Mouse (Mus musculus) embryonic facial prominence, embryonic 11.5 days (tissue): ENCODE measurements around the gene Zbtb8os. TPM values are rescaled to one million over a fixed set of nuclear protein-coding genes. Genes with fewer than 3 reads are reported as not detected.

Source experiments
- ATAC-seq: fragments of 200-750 bp; cut with Nextera tagmentation; replicated peaks from 2 replicates; pipeline ENCODE4 v1.8.0; 2017; ENCODE audit warnings: low read depth; ENCODE audit not compliant: insufficient number of reproducible peaks, low FRiP score, low TSS enrichment
- DNase-seq: peaks from one replicate; pipeline ENCODE4 v3.0.0-alpha.2; 2015; ENCODE audit warnings: low spot score
- H3K27ac ChIP-seq: fragments of 300-500 bp; sonication (generic); replicated peaks from 2 replicates; pipeline ENCODE4 v1.5.1; 2014; ENCODE audit warnings: mild to moderate bottlenecking, low read depth, low read length, control low read depth
- H3K27me3 ChIP-seq: fragments of 300-500 bp; sonication (generic); 2 replicates; pipeline ENCODE4 v1.6.1; 2014; ENCODE audit warnings: mild to moderate bottlenecking, low read length, moderate library complexity, mixed read lengths; ENCODE audit not compliant: control insufficient read depth, insufficient read depth
- H3K36me3 ChIP-seq: fragments of 300-500 bp; sonication (generic); replicated peaks from 2 replicates; pipeline ENCODE4 v1.6.1; 2014; ENCODE audit warnings: low read depth, mild to moderate bottlenecking, low read length, moderate library complexity, mixed read lengths; ENCODE audit not compliant: control insufficient read depth, insufficient read depth
- H3K4me1 ChIP-seq: fragments of 300-500 bp; sonication (generic); 2 replicates; pipeline ENCODE4 v1.6.1; 2014; ENCODE audit warnings: low read length, mixed read lengths; ENCODE audit not compliant: control insufficient read depth, insufficient read depth
- H3K4me2 ChIP-seq: fragments of 300-500 bp; sonication (generic); 2 replicates; pipeline ENCODE4 v1.6.1; 2014; ENCODE audit warnings: low read depth, mild to moderate bottlenecking, control low read depth, low read length, moderate library complexity
- H3K4me3 ChIP-seq: fragments of 300-500 bp; sonication (generic); 2 replicates; pipeline ENCODE4 v1.5.1; 2014; ENCODE audit warnings: low read depth, low read length, control low read depth
- H3K9ac ChIP-seq: fragments of 300-500 bp; sonication (generic); replicated peaks from 2 replicates; pipeline ENCODE4 v1.6.1; 2014; ENCODE audit warnings: mild to moderate bottlenecking, control low read depth, low read length
- H3K9me3 ChIP-seq: fragments of 300-500 bp; sonication (generic); replicated peaks from 2 replicates; pipeline ENCODE4 v1.6.1; 2016; ENCODE audit warnings: mild to moderate bottlenecking, low read length, inconsistent platforms, mixed read lengths; ENCODE audit not compliant: control insufficient read depth
- WGBS: fragments of 180-500 bp; shearing (Covaris S2); extraction: QIAGEN DNeasy Blood & Tissue Kit; methylation state at CpG from one replicate; pipeline ENCODE4 v1.1.7; 2014; 5-methylcytosine and 5-hydroxymethylcytosine counted together
- polyA plus RNA-seq: library from polyadenylated mRNA; unstranded; fragments of >200 nt; fragmentation: Nextera tagmentation; extraction: Ambion mirVana; gene quantifications from 2 replicates; pipeline ENCODE4 v1.2.1, GENCODE M21; 2014

Zbtb8os gene
- polyA plus RNA-seq, 1 experiment from 2014 or later, result 53.6 TPM

DNA sequence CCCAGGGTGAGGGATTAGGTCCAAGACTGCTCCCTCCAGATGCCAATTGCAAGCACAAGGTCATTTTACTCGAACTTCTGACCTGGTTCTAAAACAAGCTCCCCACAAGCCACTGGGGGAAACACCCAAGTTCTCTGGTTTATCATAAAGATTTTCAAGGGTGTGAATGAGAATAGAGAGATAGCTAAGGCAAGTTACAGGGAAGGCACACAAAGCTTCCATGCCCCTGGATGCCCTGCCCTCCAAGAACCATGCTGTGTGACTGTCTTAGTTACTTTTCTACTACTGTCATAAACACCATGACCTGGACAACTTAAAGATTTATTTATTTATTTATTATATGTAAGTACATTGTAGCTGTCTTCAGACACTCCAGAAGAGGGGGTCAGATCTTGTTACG lies 51.5 kb downstream of the Zbtb8os start:
- H3K27me3 ChIP-seq, result no peaks in the 10 kb centered on the region
- no peaks in the 10 kb centered on the region for H3K9me3 ChIP-seq
- H3K9ac ChIP-seq, result no peak overlapping the region
- H3K36me3 ChIP-seq, result no peaks in the 10 kb centered on the region
- DNase-seq (no peak), ATAC-seq (no peak)
- H3K4me1 ChIP-seq, result no peaks in the 10 kb centered on the region
- no peak overlapping the region for H3K4me3 ChIP-seq
- WGBS, result 58% methylated on average over 1 of the region's 2 CpGs
- H3K27ac ChIP-seq, result no peak overlapping the region
- H3K4me2 ChIP-seq, result no peak overlapping the region

DNA sequence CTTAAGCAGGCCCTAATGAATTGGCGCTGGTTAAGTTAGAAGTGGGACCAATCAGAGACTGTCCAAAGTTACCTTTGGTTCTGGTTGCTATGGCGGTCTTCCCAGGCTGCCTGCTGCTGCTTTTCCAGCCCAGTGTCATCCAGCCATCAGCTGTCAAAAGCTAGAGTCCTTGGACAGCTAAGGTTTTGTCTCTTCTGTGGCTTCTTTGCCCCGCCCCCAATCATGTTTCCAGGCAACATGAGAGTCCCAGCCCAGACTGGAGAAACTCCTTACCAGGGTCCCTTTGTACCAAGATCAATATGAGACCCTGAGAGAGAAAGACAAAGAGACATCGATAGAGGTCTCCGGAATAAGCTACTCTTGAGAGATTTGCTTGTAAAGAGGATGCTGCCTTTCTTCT lies 52.9 kb downstream of the Zbtb8os start:
- DNase-seq (no peak), ATAC-seq (no peak)
- Histone ChIP-seq H3K4me2 (no peak overlapping the region), H3K4me3 (no peak overlapping the region), H3K4me1 (no peaks in the 10 kb centered on the region), H3K27ac (no peak overlapping the region), H3K36me3 (no peaks in the 10 kb centered on the region), H3K9ac (no peak overlapping the region), H3K27me3 (no peaks in the 10 kb centered on the region), H3K9me3 (no peaks in the 10 kb centered on the region)
- 77% methylated on average over 5 of the region's 5 CpGs for WGBS

DNA sequence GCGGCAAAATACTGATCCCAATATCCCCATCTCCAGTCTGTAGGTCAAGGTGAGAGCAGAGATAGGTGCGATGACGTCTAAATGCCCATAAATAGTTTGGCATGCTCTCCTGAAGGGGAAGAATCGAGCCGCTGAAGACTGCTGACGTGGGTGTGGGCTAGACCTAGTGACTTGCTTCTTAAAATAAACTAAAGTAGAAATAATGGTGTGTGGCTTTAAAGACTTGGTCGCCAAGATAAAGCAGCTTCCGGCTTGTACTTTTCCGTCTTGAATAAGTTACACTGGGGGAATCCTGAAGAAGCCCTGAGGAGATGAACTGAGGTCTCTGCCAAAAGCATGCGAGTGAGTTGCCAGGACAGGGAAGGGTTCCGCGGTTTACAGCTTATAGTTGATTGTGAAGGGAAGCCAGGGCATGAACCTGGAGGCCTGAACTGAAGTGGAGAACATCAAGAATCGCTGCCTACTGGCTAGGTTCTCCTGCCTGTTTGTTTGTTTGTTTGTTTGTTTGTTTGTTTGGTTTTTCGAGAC lies 54.8 kb downstream of the Zbtb8os start:
- Histone ChIP-seq H3K4me1 (no peaks in the 10 kb centered on the region), H3K9ac (no peak overlapping the region), H3K36me3 (no peaks in the 10 kb centered on the region), H3K4me3 (no peak overlapping the region), H3K27me3 (no peaks in the 10 kb centered on the region), H3K9me3 (no peaks in the 10 kb centered on the region), H3K27ac (no peak overlapping the region), H3K4me2 (no peak overlapping the region)
- ATAC-seq (no peak), DNase-seq (no peak)
- 87% methylated on average over 14 of the region's 14 CpGs for WGBS

GRCm38 (mm10) chr4:129390936-129391557 lies 55.6 kb downstream of the Zbtb8os start:
- H3K4me3 ChIP-seq, result no peak overlapping the region
- no peak overlapping the region for H3K27ac ChIP-seq
- no peaks in the 10 kb centered on the region for H3K9me3 ChIP-seq
- H3K4me2 ChIP-seq, result no peak overlapping the region
- DNase-seq (no peak), ATAC-seq (no peak)
- no peaks in the 10 kb centered on the region for H3K4me1 ChIP-seq
- no peak overlapping the region for H3K9ac ChIP-seq
- WGBS, result 80% methylated on average over 7 of the region's 7 CpGs
- no peaks in the 10 kb centered on the region for H3K27me3 ChIP-seq
- H3K36me3 ChIP-seq, result no peaks in the 10 kb centered on the region

GRCm38 (mm10) chr4:129394089-129394870 lies 58.8 kb downstream of the Zbtb8os start:
- DNase-seq, result no peak
- 54% methylated on average over 12 of the region's 12 CpGs for WGBS

DNA sequence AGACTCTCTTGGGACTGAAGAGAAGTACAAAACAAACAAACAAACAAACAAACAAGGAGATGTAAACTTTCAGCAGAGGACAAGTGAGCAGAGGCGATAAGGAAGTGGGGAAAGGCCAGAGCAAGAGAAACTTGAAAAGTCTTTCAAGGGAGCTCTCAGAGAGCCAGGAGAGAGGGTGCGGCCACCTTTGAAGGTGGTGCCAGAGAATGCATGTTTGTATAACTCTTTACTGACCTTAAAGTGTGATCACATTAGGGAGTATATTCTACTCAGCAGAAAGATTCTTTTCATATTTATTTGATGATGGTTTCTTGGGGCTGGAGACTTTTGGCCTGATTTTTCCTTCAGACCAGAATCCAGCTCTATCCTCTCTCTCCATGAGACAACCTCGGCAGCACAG lies 61.5 kb downstream of the Zbtb8os start:
- DNase-seq (no peak), ATAC-seq (no peak)
- H3K9me3 ChIP-seq, result no peaks in the 10 kb centered on the region
- H3K9ac ChIP-seq, result no peak overlapping the region
- no peaks in the 10 kb centered on the region for H3K4me1 ChIP-seq
- no peak overlapping the region for H3K4me3 ChIP-seq
- no peaks in the 10 kb centered on the region for H3K36me3 ChIP-seq
- no peak overlapping the region for H3K27ac ChIP-seq
- 76% methylated on average over 3 of the region's 3 CpGs for WGBS
- H3K4me2 ChIP-seq, result no peak overlapping the region
- H3K27me3 ChIP-seq, result no peaks in the 10 kb centered on the region

More at GRCm38 (mm10) chr4:129394089-129394870, 58.8 kb downstream of the Zbtb8os start:
- no peaks in the 10 kb centered on the region for H3K4me1 ChIP-seq
- H3K4me2 ChIP-seq, result no peak overlapping the region
- ATAC-seq, result no peak
- H3K4me3 ChIP-seq, result no peak overlapping the region
- no peaks in the 10 kb centered on the region for H3K9me3 ChIP-seq
- no peak overlapping the region for H3K9ac ChIP-seq
- H3K36me3 ChIP-seq, result no peaks in the 10 kb centered on the region
- H3K27me3 ChIP-seq, result no peaks in the 10 kb centered on the region
- H3K27ac ChIP-seq, result no peak overlapping the region

GRCm38 (mm10) chr4:129399813-129400212 lies 64.3 kb downstream of the Zbtb8os start:
- no peak overlapping the region for H3K4me2 ChIP-seq
- H3K36me3 ChIP-seq, result no peaks in the 10 kb centered on the region
- H3K4me1 ChIP-seq, result no peaks in the 10 kb centered on the region
- no peaks in the 10 kb centered on the region for H3K27me3 ChIP-seq
- H3K9me3 ChIP-seq, result no peaks in the 10 kb centered on the region
- ATAC-seq (no peak), DNase-seq (no peak)
- WGBS, result 84% methylated on average over 4 of the region's 4 CpGs
- no peak overlapping the region for H3K27ac ChIP-seq
- no peak overlapping the region for H3K4me3 ChIP-seq
- no peak overlapping the region for H3K9ac ChIP-seq
